Mouse (Mus musculus) forebrain, postnatal 0 days (tissue): ENCODE data around the gene Prox1. TPM values are rescaled to one million over a fixed set of nuclear protein-coding genes. Genes with fewer than 3 reads are reported as not detected.

Experiments used
- ATAC-seq: fragments of 200-750 bp; cut with Nextera tagmentation; 2 replicates; pipeline ENCODE4 v1.8.0; 2017; ENCODE audit warnings: mild to moderate bottlenecking, moderate library complexity
- DNase-seq: peaks from one replicate; pipeline ENCODE4 v3.0.0-alpha.2; 2015
- H3K27ac ChIP-seq: fragments of 300-500 bp; sonication (generic); 2 replicates; pipeline ENCODE4 v1.5.1; 2014; ENCODE audit warnings: low read depth, mild to moderate bottlenecking, antibody characterized with exemption, low read length, moderate library complexity, mixed read lengths
- H3K27me3 ChIP-seq: fragments of 300-500 bp; sonication (generic); 2 replicates; pipeline ENCODE4 v1.6.1; 2014; ENCODE audit warnings: mild to moderate bottlenecking, low read length, mixed read lengths; ENCODE audit not compliant: insufficient read depth
- H3K36me3 ChIP-seq: fragments of 300-500 bp; sonication (generic); 2 replicates; pipeline ENCODE4 v1.6.1; 2014; ENCODE audit warnings: mild to moderate bottlenecking, moderate library complexity; ENCODE audit not compliant: insufficient read depth
- H3K4me1 ChIP-seq: fragments of 300-500 bp; sonication (generic); 2 replicates; pipeline ENCODE4 v1.6.1; 2014; ENCODE audit warnings: antibody characterized with exemption; ENCODE audit not compliant: insufficient read depth
- H3K4me2 ChIP-seq: fragments of 300-500 bp; sonication (generic); 2 replicates; pipeline ENCODE4 v1.6.1; 2014; ENCODE audit warnings: low read depth, mild to moderate bottlenecking, moderate library complexity
- H3K4me3 ChIP-seq: fragments of 300-500 bp; sonication (generic); 2 replicates; pipeline ENCODE4 v1.5.1; 2014; ENCODE audit warnings: low read depth, low read length, mixed read lengths
- H3K9ac ChIP-seq: fragments of 300-500 bp; sonication (generic); 2 replicates; pipeline ENCODE4 v1.6.1; 2014; ENCODE audit warnings: mild to moderate bottlenecking
- H3K9me3 ChIP-seq: fragments of 300-500 bp; sonication (generic); 2 replicates; pipeline ENCODE4 v1.6.1; 2016; ENCODE audit warnings: low read length
- CTCF ChIP-seq: sonication (generic); IDR thresholded peaks from 2 replicates; pipeline ENCODE4 v1.5.1; 2016; ENCODE audit warnings: antibody characterized with exemption, control low read depth, low read depth
- WGBS: fragments of 180-500 bp; shearing (Covaris S2); extraction: QIAGEN DNeasy Blood & Tissue Kit; methylation state at CpG from one replicate; pipeline ENCODE4 v1.1.7; 2014; 5-methylcytosine and 5-hydroxymethylcytosine counted together
- polyA plus RNA-seq: library from polyadenylated mRNA; unstranded; fragments of >200 nt; fragmentation: Nextera tagmentation; extraction: Ambion mirVana; gene quantifications from 2 replicates; pipeline ENCODE4 v1.2.1, GENCODE M21; 2015
- total RNA-seq: library from RNA; depleted of rRNA; stranded (reverse); fragments of >200 nt; gene quantifications from 2 replicates; pipeline ENCODE4 v1.2.3, GENCODE M21; 2014

Prox1 gene
- total and polyA plus RNA-seq, 2 experiments from 2014 or later = 16.2 to 24.8 TPM

DNA sequence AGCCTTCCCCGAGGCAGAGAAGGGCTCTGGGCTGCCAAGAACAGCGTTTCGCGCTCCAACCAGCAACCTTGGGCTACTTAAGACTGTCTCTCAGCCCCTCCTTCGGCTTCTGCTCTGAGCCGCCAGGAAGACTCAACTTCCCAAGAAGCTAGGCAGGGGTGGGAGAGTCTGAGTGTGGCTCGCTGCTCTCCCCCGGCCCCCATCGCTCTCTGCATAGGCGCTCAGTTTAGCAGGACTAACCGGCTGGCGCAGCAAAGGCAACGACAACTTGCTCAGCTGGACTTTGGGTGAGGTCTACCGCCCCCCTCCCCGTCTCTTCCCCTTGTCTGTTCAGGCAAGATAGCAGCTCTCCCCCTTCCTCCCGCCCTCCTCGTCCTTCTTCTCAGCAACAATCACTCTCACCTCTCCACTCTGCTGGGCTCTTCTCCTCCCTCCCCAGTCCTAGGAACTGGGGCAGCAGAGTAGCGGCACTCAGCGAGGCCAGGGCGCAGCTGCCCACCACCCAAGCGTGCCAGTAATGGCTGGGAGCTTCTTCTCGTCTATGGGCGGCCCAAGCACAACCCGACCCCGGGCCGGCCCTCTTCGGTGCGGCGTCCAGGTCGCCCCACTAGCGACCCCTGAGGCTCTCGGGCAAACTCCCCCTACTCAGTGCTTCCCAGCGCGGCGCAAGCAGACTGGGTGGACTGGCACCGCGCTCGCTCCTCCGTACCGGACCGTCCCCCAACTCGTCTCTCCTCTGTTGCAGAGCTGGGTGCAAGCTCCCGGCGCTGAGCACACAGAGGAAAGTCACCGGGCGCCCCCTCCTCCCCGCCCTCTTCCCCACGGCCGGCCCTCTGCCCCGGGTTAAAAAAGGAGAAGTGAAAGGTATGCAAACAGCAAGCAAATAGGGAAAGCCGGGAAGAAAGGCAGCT, 1.5 kb downstream of the Prox1 start:
- Histone ChIP-seq H3K9me3 (no peaks in the 10 kb centered on the region), H3K27me3 (peaks cover 41% of the 10 kb centered on the region), H3K9ac (peak overlapping the region; percentile 51), H3K4me1 (no peaks in the 10 kb centered on the region), H3K36me3 (no peaks in the 10 kb centered on the region), H3K27ac (peak overlapping the region; percentile 64), H3K4me3 (peak overlapping the region; percentile 58), H3K4me2 (peak overlapping the region; percentile 97)
- WGBS = 1% methylated on average over 48 of the region's 51 CpGs
- ATAC-seq (no peak), DNase-seq (no peak)
- no peak for TF ChIP-seq CTCF

DNA sequence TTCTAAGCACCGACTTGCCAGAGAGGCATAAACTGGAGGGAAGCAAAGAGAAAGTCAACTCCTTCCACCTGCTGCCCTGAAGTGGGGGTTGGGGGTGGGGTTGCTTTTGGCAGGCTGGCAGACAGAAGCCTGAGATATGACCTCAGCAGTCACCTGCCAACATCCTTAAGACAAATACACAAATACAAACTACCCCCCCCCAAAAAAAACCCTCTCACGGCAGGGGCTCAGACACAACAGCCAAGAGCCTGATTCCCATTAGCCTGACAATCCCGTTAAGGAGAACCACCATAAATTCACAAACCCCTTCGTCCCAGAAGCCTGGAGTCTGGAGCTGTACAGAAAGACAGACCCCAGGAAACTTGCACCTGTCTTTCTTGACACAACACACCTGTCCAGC, 2.4 kb downstream of the Prox1 start:
- DNase-seq (no peak), ATAC-seq (no peak)
- H3K36me3 ChIP-seq = no peaks in the 10 kb centered on the region
- peak overlapping the region; percentile 97 for H3K4me2 ChIP-seq
- no peaks in the 10 kb centered on the region for H3K9me3 ChIP-seq
- no peak overlapping the region for H3K9ac ChIP-seq
- 7% methylated on average over 4 of the region's 4 CpGs for WGBS
- H3K27ac ChIP-seq = peak overlapping the region; percentile 9; the same call in 1 of the 2 replicates
- no peaks in the 10 kb centered on the region for H3K4me1 ChIP-seq
- TF ChIP-seq CTCF = no peak
- H3K27me3 ChIP-seq = peaks cover 41% of the 10 kb centered on the region
- peak overlapping the region; percentile 58 for H3K4me3 ChIP-seq

DNA sequence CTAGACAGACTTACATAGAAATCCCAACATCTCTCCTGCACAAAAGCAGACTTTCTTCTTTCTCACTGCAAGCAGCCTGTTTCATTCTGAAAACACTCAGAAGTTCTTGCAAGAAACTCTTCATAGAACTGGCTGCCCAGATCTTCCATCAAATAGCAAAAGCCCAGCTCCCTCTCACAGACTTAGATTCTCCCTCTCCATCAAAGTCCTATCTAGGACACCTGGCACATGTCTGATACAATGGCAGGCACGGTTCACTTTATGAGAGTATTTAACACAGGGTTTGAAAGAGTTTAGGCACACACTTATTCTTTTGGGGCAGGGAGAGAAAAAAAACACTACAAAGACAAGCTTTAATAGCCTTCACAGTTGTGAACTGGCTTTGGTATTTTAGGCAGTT, 2.9 kb downstream of the Prox1 start:
- H3K27ac ChIP-seq = no peak overlapping the region
- peak overlapping the region; percentile 97; the same call in 1 of the 2 replicates for H3K4me2 ChIP-seq
- peak overlapping the region; percentile 13; the same call in 1 of the 2 replicates for H3K4me3 ChIP-seq
- peaks cover 38% of the 10 kb centered on the region for H3K27me3 ChIP-seq
- 13% methylated on average over 1 of the region's 1 CpGs for WGBS
- no peak overlapping the region for H3K9ac ChIP-seq
- no peaks in the 10 kb centered on the region for H3K4me1 ChIP-seq
- no peak for DNase-seq
- H3K9me3 ChIP-seq = no peaks in the 10 kb centered on the region
- no peak for ATAC-seq
- H3K36me3 ChIP-seq = no peaks in the 10 kb centered on the region
- TF ChIP-seq CTCF = no peak

DNA sequence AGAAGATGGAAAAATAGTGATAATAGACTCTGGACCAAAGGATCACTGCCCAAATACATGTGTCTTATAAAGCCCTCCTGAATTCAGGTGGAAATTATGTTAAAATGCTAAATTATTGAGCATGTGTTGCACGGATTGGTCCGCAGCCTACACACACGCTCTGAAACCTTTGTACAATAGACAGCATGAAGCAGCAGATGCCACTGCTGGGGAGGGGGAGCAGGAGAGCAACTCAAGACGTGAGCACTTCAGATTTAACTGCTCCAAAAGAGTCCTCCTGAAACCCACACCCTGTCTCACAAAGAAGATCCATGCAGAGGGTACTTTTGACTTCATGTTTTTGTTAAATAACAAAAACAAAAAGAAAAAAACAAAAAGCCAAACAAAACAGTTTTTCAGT, 5.0 kb downstream of the Prox1 start:
- Histone ChIP-seq H3K4me1 (no peaks in the 10 kb centered on the region), H3K9me3 (no peaks in the 10 kb centered on the region), H3K36me3 (no peaks in the 10 kb centered on the region), H3K27me3 (peaks cover 25% of the 10 kb centered on the region), H3K4me2 (no peak overlapping the region), H3K4me3 (no peak overlapping the region), H3K27ac (no peak overlapping the region), H3K9ac (no peak overlapping the region)
- no peak for TF ChIP-seq CTCF
- WGBS = 20% methylated on average over 4 of the region's 4 CpGs
- ATAC-seq (no peak), DNase-seq (no peak)

DNA sequence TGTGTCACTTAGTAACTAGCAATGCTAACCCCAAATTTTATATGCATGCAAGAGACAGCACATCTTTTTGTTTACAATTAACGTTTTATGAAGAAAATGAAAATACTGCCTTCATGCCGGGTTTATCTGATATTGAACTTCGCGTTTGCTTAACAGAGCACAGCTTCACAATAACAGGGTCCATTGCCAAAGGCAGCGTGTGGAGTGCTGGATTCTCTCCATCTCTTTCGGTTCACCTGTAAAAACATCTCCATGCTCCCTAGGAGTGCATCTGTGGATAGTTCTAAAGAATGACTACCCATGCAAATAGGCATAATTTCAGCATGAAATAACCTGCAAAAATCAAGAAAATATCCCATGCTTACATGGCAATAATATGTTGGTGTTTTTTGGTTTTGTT, 7.0 kb downstream of the Prox1 start:
- no peaks in the 10 kb centered on the region for H3K9me3 ChIP-seq
- ATAC-seq = no peak
- no peak for TF ChIP-seq CTCF
- no peaks in the 10 kb centered on the region for H3K4me1 ChIP-seq
- H3K4me2 ChIP-seq = no peak overlapping the region
- no peaks in the 10 kb centered on the region for H3K36me3 ChIP-seq
- H3K9ac ChIP-seq = no peak overlapping the region
- DNase-seq = no peak
- WGBS = 75% methylated on average over 6 of the region's 6 CpGs
- no peak overlapping the region for H3K27ac ChIP-seq
- no peak overlapping the region for H3K4me3 ChIP-seq
- H3K27me3 ChIP-seq = peaks cover 25% of the 10 kb centered on the region

DNA sequence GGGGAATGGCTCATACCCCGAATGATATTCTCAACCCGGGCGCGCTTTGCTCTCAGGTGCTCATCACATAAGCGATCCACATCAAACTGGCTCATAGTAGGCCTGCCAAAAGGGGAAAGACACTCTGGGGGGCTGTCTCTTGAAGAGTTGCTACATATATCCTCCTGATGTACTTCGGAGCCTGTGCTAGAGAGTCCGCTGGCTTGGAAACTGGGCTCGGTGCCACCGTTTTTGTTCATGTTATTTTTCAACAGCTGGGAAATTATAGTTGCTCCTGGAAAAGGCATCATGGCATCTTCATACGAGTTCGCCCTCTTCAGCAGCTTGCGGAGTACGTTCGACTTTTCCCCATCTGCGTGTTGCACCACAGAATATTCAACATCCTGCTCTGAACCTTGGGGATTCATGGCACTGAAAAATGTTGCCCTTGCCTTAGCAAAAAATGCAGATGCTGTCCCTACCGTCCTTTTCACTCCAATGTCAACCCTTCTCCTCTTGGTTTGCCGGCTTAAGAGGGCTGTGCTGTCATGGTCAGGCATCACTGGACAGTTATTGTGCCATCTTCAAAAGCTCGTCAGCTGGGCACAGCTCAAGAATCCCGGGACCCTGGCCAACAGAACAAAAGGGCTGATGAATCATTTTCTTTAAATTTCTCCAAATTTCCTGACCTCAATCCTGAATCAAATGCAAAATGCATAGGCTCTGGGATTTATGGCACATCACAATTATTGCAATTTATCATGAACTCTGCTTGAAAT, 8.6 kb downstream of the Prox1 start:
- no peak for DNase-seq
- 63% methylated on average over 19 of the region's 19 CpGs for WGBS
- Histone ChIP-seq H3K9ac (no peak overlapping the region), H3K4me2 (no peak overlapping the region), H3K4me3 (no peak overlapping the region), H3K36me3 (no peaks in the 10 kb centered on the region), H3K4me1 (no peaks in the 10 kb centered on the region), H3K27ac (no peak overlapping the region), H3K27me3 (peaks cover 21% of the 10 kb centered on the region), H3K9me3 (no peaks in the 10 kb centered on the region)
- ATAC-seq = no peak
- TF ChIP-seq CTCF = no peak

DNA sequence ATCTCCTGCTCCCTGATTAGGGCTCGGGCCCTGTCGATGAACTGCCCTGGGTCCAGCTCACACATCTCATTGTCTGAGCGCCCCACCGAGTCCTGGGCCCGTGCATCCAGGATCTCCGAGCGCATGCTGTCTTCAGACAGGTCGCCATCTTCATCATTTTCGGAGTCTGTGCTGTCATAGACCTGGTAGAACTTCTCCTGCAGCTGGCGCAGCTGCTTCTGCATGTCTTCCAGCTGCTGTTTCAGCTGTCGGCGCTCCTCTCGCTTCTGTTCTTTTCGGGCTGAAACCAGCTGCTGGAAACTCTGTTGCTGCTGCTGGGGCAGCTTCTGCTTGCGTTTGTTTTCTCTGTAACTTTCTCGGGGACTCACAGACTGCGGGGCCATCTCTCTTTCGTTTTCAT, 9.2 kb downstream of the Prox1 start:
- DNase-seq = no peak
- Histone ChIP-seq H3K4me1 (0 out of 2 replicates have a peak, but pooled peaks cover under 1% of the 10 kb centered on the region), H3K27ac (no peak overlapping the region)

More for the DNA sequence above, 9.2 kb downstream of the Prox1 start:
- no peak overlapping the region for H3K9ac ChIP-seq
- H3K4me2 ChIP-seq = no peak overlapping the region
- 82% methylated on average over 18 of the region's 18 CpGs for WGBS
- no peak for TF ChIP-seq CTCF
- no peak for ATAC-seq
- H3K9me3 ChIP-seq = no peaks in the 10 kb centered on the region
- no peak overlapping the region for H3K4me3 ChIP-seq
- H3K27me3 ChIP-seq = peaks cover 21% of the 10 kb centered on the region
- no peaks in the 10 kb centered on the region for H3K36me3 ChIP-seq
